Mouse (Mus musculus) thymus, adult 2 months (tissue): ENCODE measurements around the gene Fam20c. TPM values are rescaled to one million over a fixed set of nuclear protein-coding genes. Genes with fewer than 3 reads are reported as not detected.
A peak's percentile ranks its signal among the peaks of the same experiment; 100 is the strongest.

Experiments
- DNase-seq: peaks from one replicate; pipeline ENCODE4 v3.0.0; 2021
- H3K27ac ChIP-seq: fragments of 200-500 bp; 2 replicates; pipeline ENCODE4 v1.5.1; 2012; ENCODE audit warnings: low read length, control low read depth; ENCODE audit not compliant: control insufficient read depth, insufficient read depth
- H3K27me3 ChIP-seq: fragments of 200-500 bp; 2 replicates; pipeline ENCODE4 v1.6.1; 2012; ENCODE audit warnings: mild to moderate bottlenecking, low read length, moderate library complexity, mixed read lengths; ENCODE audit not compliant: control insufficient read depth, insufficient read depth
- H3K36me3 ChIP-seq: fragments of 200-500 bp; 2 replicates; pipeline ENCODE4 v1.6.1; 2012; ENCODE audit warnings: mild to moderate bottlenecking, low read length, moderate library complexity; ENCODE audit not compliant: control insufficient read depth, insufficient read depth
- H3K4me1 ChIP-seq: fragments of 200-500 bp; replicated peaks from 2 replicates; pipeline ENCODE4 v1.6.1; 2012; ENCODE audit warnings: low read length; ENCODE audit not compliant: control insufficient read depth, insufficient read depth
- H3K4me3 ChIP-seq: fragments of 200-500 bp; 2 replicates; pipeline ENCODE4 v1.5.1; 2012; ENCODE audit warnings: mild to moderate bottlenecking, low read length, control low read depth, moderate library complexity; ENCODE audit not compliant: control insufficient read depth, insufficient read depth
- CTCF ChIP-seq: fragments of 200-500 bp; IDR thresholded peaks from 2 replicates; pipeline ENCODE4 v1.5.1; 2012; ENCODE audit warnings: mild to moderate bottlenecking, control low read depth, low read length, moderate library complexity, borderline replicate concordance; ENCODE audit not compliant: control insufficient read depth, poor library complexity, insufficient read depth; ENCODE audit errors: extremely low read depth
- POLR2A ChIP-seq: fragments of 200-500 bp; IDR thresholded peaks from 2 replicates; pipeline ENCODE4 v1.6.1; 2012; ENCODE audit warnings: mild to moderate bottlenecking, low read length, control low read depth, moderate library complexity; ENCODE audit not compliant: control insufficient read depth, poor library complexity, insufficient read depth; ENCODE audit errors: extremely low read depth
- WGBS: fragments of 180-500 bp; shearing (Covaris S2); methylation state at CpG from one replicate; pipeline ENCODE4 v1.1.7; 2018; 5-methylcytosine and 5-hydroxymethylcytosine counted together
- polyA plus RNA-seq: library from polyadenylated mRNA; depleted of rRNA; stranded (reverse); fragments of >200 nt; gene quantifications from 2 replicates; pipeline ENCODE4 v1.2.3, GENCODE M21; 2012; rRNA removed

The Fam20c gene
- polyA plus RNA-seq, 1 experiment, result 11.0 TPM

DNA sequence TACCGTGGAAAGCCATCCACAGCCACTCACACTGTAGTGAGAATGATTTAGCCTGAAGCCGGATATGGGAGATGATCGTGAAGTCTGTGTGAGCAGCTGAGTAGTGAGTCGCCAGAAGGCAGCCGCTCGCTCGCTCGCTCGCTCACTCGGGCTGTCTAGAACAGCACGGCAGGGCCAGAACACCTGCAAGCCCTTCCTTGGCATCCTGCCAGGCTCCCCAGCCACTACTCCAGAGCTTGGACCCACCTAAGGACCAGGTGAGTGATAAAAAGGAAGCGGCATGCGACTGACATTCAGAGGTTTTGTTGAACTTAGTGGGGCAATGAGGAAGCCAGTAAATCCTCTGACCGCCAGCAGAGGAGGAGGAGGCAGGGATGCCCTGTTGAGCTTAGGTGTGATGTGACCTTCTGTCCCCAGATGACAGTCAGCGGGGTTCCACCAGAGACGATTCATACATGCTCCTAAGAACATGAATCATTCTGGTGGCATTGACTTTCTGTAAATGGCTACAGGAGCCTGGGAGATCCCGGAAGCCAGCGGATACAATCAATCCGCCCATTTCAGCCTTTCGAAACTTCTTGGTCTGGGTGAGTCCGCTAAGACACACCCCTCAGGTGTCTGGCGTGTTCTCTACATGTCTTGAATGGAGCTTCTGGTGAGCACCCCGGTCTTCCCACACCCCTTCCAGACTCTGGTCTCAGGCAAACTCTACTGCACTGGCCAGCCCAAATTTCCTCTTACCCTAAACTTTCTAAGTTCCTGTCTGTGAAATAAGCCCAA, 95.6 kb downstream of the Fam20c start:
- 65% methylated on average over 23 of the region's 23 CpGs for WGBS
- Histone ChIP-seq H3K4me1 (no peaks in the 10 kb centered on the region), H3K27ac (no peak overlapping the region), H3K27me3 (no peaks in the 10 kb centered on the region), H3K36me3 (no peaks in the 10 kb centered on the region), H3K4me3 (no peak overlapping the region)
- DNase-seq, result no peak
- no peak for TF ChIP-seq POLR2A
- no peak for TF ChIP-seq CTCF

DNA sequence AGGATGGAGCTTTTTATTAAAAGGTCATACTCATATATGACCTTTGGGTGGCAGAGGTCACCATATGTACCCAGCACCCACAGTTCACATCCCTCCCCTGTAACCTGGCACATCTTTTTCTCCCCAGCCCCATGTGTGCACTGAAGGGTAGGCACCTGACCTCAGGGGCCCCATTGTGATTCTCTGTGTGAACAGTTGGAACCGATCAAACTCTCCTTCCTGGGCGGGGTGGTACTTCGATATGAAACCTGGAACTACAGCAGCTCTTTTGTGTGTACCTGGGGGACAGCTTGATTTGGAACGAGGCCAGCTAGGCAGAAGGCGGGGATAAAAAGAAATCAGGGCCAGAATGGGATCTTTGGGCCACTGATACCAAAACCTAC, 96.1 kb downstream of the Fam20c start:
- Histone ChIP-seq H3K4me3 (no peak overlapping the region), H3K27me3 (no peaks in the 10 kb centered on the region), H3K36me3 (no peaks in the 10 kb centered on the region), H3K4me1 (no peaks in the 10 kb centered on the region), H3K27ac (no peak overlapping the region)
- no peak for TF ChIP-seq CTCF
- no peak for TF ChIP-seq POLR2A
- DNase-seq, result no peak
- WGBS, result 86% methylated on average over 5 of the region's 5 CpGs

DNA sequence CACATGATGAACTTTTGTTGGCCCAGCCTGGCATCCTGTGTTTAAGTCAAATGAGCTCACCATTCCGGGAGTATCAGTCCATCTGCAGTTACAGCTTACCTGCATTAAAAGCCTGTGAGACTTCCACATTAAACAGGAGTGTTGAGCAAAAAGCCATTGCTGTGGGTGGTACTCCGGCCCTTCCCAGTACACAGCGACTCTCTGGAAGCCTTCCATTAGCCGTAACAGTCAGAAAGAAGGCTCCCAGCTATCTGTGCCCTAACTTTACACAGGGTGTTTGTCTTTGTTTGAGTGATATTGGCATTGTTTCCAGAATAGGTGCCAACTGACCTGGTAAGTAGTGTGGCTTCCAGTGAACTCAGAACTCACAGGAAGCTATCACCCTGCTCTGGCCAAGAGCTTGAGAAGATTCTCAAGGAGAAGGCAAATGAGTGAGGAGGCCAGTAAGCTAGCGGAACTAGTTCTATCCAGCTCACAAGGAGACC, 97.0 kb downstream of the Fam20c start:
- Histone ChIP-seq H3K4me3 (no peak overlapping the region), H3K27ac (no peak overlapping the region), H3K4me1 (no peaks in the 10 kb centered on the region), H3K27me3 (no peaks in the 10 kb centered on the region), H3K36me3 (no peaks in the 10 kb centered on the region)
- no peak for DNase-seq
- WGBS, result 94% methylated on average over 5 of the region's 5 CpGs
- TF ChIP-seq POLR2A (no peak), CTCF (no peak)

DNA sequence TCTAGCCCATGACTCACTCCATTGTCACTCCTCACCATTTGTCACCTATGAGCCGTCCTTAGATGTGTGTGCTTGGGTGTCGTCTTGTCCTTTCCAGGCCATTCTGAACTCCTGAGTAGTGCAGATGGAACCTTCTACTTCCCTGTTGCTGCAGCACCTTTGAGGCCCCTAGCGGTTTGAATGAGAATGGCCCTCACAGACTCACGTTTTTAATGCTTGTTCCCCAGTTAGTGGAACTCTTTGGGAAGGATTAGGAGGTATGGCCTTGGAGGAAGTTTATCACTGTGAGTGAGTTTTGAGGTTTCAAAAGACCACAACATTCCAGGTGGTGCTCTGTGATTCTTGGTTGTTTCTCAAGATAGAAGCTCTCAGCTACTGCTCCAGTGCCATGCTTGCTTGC, 97.8 kb downstream of the Fam20c start:
- H3K27me3 ChIP-seq, result no peaks in the 10 kb centered on the region
- H3K27ac ChIP-seq, result no peak overlapping the region

DNA sequence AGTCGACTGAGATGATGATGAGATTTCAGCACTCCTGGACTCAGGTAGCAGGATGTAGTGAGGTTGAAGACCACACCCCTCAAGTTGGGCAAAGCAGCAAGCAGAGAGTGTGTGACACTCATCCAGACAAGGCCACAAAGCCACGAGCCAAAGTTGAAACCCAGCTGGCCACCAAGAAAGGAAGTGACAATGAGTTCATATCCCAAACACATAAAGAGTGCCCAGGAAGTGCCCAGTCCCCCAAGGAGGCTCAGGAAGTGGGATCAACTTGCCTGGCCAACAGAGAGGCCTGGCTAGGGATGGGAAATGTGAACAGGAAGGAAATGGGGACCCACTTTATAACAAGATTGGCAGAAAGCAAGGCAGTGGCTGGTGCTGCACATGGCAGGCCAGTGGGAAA, 99.0 kb downstream of the Fam20c start:
- Histone ChIP-seq H3K27me3 (no peaks in the 10 kb centered on the region), H3K36me3 (no peaks in the 10 kb centered on the region), H3K27ac (no peak overlapping the region), H3K4me1 (no peaks in the 10 kb centered on the region), H3K4me3 (no peak overlapping the region)
- 9% methylated on average over 2 of the region's 2 CpGs for WGBS
- DNase-seq, result no peak
- TF ChIP-seq CTCF, result no peak
- no peak for TF ChIP-seq POLR2A

More for the DNA sequence above, 97.8 kb downstream of the Fam20c start:
- Histone ChIP-seq H3K4me3 (no peak overlapping the region), H3K36me3 (no peaks in the 10 kb centered on the region), H3K4me1 (no peaks in the 10 kb centered on the region)
- TF ChIP-seq CTCF (no peak), POLR2A (no peak)
- no peak for DNase-seq
- WGBS, result 92% methylated on average over 4 of the region's 4 CpGs

DNA sequence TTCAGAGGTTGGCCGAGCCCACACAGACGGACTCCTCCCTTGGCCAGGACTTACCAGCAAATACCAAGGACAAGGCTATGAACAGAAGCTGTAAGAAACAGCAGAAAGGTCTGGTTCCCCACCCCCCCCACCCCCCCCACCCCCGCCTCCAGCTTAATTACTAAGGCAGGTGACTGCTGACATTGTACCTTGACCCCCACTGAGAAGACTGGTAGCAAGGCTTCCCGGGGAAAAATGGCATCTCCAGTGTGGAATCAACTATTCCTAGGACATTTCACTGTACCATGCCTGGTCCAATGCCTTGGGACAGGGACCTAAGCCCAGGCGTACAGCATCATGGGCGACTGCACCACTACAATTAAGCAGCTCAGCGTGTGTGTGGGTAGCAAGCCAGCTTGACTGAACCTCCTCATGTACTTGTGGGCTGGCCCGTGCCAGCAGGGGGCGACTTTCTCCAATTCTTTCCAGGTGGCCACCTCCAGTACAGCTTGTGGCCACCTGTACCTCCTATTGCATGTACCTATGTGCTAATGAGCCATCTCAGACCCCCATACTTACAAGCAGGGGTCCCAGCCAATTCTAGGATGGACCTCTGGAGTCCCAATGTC, 102.8 kb downstream of the Fam20c start:
- TF ChIP-seq CTCF, result peak; percentile 57; the same call in 1 of the 2 replicates
- no peak for TF ChIP-seq POLR2A
- Histone ChIP-seq H3K27me3 (no peaks in the 10 kb centered on the region), H3K27ac (no peak overlapping the region), H3K4me3 (no peak overlapping the region), H3K36me3 (no peaks in the 10 kb centered on the region), H3K4me1 (no peaks in the 10 kb centered on the region)
- peak; percentile 53 for DNase-seq
- WGBS, result 45% methylated on average over 9 of the region's 9 CpGs

DNA sequence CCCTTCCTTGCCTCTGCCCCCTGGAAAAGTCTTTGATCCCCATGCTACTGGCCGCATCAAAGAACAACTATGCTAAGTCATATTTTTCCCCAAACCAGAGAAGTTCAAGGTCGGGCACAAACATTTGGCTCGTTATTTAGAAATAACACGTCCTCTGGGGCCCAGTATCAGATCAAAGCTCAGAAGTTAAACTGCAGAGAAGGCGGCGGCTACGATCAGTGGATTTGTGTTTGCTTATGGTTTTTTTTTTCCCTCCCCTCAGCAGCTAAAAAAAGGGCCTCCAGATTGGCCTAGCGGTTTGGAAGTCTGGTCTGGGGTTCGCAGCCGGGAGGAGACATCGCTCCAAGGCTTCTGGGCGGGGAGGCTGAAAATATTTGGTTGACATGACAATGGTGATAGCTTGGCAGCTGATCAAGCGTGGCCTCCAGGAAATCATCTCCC, 103.5 kb downstream of the Fam20c start:
- Histone ChIP-seq H3K4me1 (no peaks in the 10 kb centered on the region), H3K27ac (no peak overlapping the region), H3K36me3 (no peaks in the 10 kb centered on the region), H3K4me3 (no peak overlapping the region), H3K27me3 (no peaks in the 10 kb centered on the region)
- WGBS, result 85% methylated on average over 13 of the region's 13 CpGs
- no peak for DNase-seq
- no peak for TF ChIP-seq POLR2A
- no peak for TF ChIP-seq CTCF

Other genes starting within 250 kb of the Fam20c start
- gene 1700123K08Rik, start 189.8 kb upstream of the Fam20c start, polyA plus RNA-seq, result not detected in 2 replicates
- gene Zfp68, start 134.8 kb upstream of the Fam20c start, polyA plus RNA-seq, result 10.0 and 11.1 TPM in 2 replicates
- 3.6 and 4.1 TPM in 2 replicates for gene A430033K04Rik, start 131.7 kb upstream of the Fam20c start, polyA plus RNA-seq
- gene Gm5294, start 65.6 kb downstream of the Fam20c start, polyA plus RNA-seq, result 0.23 and 0.42 TPM in 2 replicates
- gene Pdgfa, start 242.9 kb downstream of the Fam20c start, polyA plus RNA-seq, result 10.7 and 12.6 TPM in 2 replicates